Mouse (Mus musculus): ENCODE data around the gene Olfr9. TPM values are rescaled to one million over a fixed set of nuclear protein-coding genes. Genes with fewer than 3 reads are reported as not detected.

Olfr9 gene
- polyA plus RNA-seq, 1 experiment: not detected

DNA sequence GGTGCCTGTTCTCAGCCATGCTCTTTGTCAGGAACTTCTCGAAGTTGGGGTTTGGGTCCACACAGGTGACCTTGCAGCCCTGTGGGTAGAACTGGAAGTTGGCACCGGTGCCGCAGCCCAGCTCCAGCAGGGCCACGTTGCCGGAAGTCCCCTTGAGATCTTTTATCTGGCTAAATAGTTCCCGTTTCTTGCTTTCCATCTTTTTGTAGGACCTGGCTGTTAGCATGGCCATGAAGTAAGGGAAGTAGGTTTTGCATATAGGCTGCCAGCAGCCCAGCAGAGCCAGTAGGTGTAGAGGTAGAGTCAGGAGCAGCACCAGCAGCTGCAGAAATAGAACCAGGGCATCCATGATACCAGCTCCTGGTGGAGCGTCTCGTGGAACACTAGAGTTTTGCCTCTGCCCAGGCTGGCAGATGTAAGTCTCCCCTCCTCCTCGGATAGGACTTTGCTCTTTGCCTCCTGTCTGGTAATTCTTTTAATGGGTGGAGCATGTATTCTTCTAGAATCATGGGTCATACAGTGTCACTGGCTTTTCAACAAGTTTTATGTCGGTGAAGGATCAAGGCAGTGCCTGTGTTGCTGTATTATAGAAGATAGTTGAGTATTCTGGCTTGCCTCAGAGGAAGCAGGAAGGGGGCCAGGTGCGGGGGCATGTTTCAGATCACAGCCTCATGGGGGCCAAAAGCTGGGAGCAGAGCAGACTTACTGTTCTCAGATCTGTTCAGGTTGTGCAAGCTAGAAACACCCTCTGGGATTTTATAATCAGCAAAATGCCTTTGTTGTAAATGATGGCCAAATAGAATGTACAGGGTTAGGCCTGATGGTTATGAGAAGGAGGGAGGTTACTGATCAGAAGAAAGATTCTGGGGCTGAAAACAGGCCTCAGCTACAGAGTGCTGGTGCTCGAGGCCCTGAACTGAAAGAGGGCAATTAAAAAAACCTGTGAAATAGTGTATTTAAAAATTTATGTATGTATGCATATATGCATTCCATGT is 28.3 kb upstream of the Olfr9 start, which contains the start of gene Mettl7b:
Gene Mettl7b, minus strand, starts transcription at position 399 of the 995 bp plus-strand sequence.
- no peaks in the 10 kb centered on the region; the same call in 1 of the 2 replicates for H3K4me1 ChIP-seq (ENCODE audit: control insufficient read depth, insufficient read depth, low read length)
- no peak for TF ChIP-seq CTCF (IDR thresholded peaks at IDR 0.05; ENCODE audit: borderline replicate concordance, insufficient read depth, low read depth, low read length)
- TF ChIP-seq POLR2A (IDR thresholded peaks at IDR 0.05; ENCODE audit: borderline replicate concordance, insufficient read depth, low read length): no peak
- H3K4me3 ChIP-seq (replicated peaks; ENCODE audit: insufficient read depth, low read depth, low read length): no peak within 1 kb of the TSS
- H3K27me3 ChIP-seq (ENCODE audit: control insufficient read depth, insufficient read depth, low read length): no peaks in the 10 kb centered on the region
- WGBS: 79% methylated on average over 12 of the region's 12 CpGs
- no peak within 1 kb of the TSS for H3K27ac ChIP-seq (ENCODE audit: insufficient read depth, low read length)
- no peak for DNase-seq

DNA sequence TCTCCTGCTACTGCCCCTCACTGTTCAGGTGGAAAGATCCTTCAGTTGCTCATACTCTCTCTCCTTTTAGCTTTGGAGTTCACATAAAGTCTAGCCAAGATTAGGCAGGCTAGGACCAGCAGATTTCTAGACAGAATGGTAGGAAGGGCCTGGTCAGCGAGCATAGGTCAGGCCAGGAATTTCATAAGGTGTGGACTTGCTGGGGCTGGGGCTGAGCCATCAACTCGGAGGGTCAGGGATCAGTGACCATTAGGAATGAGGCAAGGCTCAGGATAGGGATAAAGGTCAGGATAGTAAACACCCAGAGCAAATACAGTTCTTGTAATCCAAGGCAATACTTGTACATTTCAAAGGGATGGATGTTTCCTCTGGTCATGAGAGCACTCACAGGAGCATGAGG is 24.3 kb upstream of the Olfr9 start:
- Histone ChIP-seq H3K27ac (ENCODE audit: insufficient read depth, low read length) (no peak overlapping the region), H3K4me1 (ENCODE audit: control insufficient read depth, insufficient read depth, low read length) (no peaks in the 10 kb centered on the region), H3K4me3 (replicated peaks; ENCODE audit: insufficient read depth, low read depth, low read length) (no peak overlapping the region), H3K27me3 (ENCODE audit: control insufficient read depth, insufficient read depth, low read length) (no peaks in the 10 kb centered on the region; the same call in 1 of the 2 replicates)
- TF ChIP-seq POLR2A (IDR thresholded peaks at IDR 0.05; ENCODE audit: borderline replicate concordance, insufficient read depth, low read length): no peak
- no peak for TF ChIP-seq CTCF (IDR thresholded peaks at IDR 0.05; ENCODE audit: borderline replicate concordance, insufficient read depth, low read depth, low read length)
- 79% methylated on average over 2 of the region's 2 CpGs for WGBS
- no peak for DNase-seq

DNA sequence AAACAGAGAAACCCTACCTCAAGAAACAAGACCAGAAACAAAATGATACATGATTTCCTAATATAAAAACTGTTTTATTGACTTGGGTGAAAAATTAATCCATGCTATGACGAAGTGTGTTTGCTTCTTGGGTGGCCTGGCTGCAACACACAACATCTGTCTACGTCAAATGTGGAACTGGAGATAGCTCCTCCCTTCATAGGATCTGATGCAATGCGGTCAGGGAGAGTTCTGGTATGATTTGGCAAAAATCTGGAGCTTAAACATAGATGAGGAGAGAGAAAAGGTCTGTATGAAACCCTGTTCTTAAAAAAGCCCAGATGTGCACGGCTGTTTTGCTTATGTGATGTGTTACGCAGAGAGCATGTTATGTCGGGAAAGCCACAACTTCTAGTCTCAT is 23.4 kb upstream of the Olfr9 start:
- 81% methylated on average over 6 of the region's 6 CpGs for WGBS
- H3K4me3 ChIP-seq (replicated peaks; ENCODE audit: insufficient read depth, low read depth, low read length): no peak overlapping the region
- DNase-seq: no peak
- H3K27ac ChIP-seq (ENCODE audit: insufficient read depth, low read length): no peak overlapping the region
- no peaks in the 10 kb centered on the region for H3K4me1 ChIP-seq (ENCODE audit: control insufficient read depth, insufficient read depth, low read length)
- TF ChIP-seq CTCF (IDR thresholded peaks at IDR 0.05; ENCODE audit: borderline replicate concordance, insufficient read depth, low read depth, low read length): no peak
- no peak for TF ChIP-seq POLR2A (IDR thresholded peaks at IDR 0.05; ENCODE audit: borderline replicate concordance, insufficient read depth, low read length)
- no peaks in the 10 kb centered on the region; the same call in 1 of the 2 replicates for H3K27me3 ChIP-seq (ENCODE audit: control insufficient read depth, insufficient read depth, low read length)

DNA sequence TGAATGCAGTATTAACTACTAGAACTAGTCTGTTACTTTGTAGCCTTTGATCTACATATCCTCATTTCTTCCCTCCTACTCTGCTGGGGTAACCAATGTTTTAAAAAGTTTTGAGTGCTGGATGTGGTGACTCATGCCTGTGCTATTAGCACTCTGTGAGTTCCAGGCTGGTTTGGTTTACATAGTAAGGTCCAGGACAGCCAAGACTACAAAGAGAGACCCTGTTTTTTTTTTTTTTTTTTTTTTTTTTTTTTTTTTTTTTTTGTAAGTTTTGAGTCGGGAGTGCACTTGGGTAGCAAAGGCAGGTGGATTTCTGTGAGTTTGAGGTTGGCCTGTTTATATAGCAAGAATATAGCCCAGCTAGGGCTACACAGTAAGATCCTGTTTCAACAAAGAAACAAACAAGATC is 20.9 kb upstream of the Olfr9 start:
- Histone ChIP-seq H3K27ac (ENCODE audit: insufficient read depth, low read length) (no peak overlapping the region), H3K4me3 (replicated peaks; ENCODE audit: insufficient read depth, low read depth, low read length) (no peak overlapping the region), H3K27me3 (ENCODE audit: control insufficient read depth, insufficient read depth, low read length) (no peaks in the 10 kb centered on the region; the same call in 1 of the 2 replicates), H3K4me1 (ENCODE audit: control insufficient read depth, insufficient read depth, low read length) (no peaks in the 10 kb centered on the region)
- no peak for DNase-seq
- TF ChIP-seq CTCF (IDR thresholded peaks at IDR 0.05; ENCODE audit: borderline replicate concordance, insufficient read depth, low read depth, low read length) (no peak), POLR2A (IDR thresholded peaks at IDR 0.05; ENCODE audit: borderline replicate concordance, insufficient read depth, low read length) (no peak)
- 31% methylated on average over 1 of the region's 1 CpGs for WGBS

DNA sequence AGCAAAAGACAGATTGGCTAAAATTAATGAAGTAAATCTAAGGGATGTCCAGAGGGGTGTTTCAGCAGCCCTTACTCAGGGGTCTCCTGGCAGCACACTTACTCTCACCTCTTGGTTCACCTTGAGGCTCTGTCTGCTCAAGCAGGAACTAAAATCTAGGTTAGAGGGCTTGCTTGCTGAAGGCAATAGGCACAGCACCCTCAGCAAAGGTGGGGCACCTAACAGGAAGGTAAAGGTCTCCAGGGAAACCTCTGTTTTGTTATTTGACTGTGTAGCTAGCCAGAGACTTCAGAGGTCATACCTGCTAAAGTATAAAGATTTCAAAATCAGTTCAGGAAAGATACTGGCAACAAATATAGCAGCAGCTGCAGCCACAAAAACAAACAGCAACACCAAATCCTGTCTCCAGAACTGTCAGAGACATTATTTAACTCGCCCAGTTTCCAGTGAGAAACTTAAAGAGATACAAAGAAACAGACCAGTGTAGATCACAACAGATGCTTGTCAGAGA is 18.4 kb upstream of the Olfr9 start:
- WGBS: 31% methylated on average over 1 of the region's 1 CpGs
- no peaks in the 10 kb centered on the region; the same call in 1 of the 2 replicates for H3K27me3 ChIP-seq (ENCODE audit: control insufficient read depth, insufficient read depth, low read length)
- no peak for DNase-seq
- no peaks in the 10 kb centered on the region for H3K4me1 ChIP-seq (ENCODE audit: control insufficient read depth, insufficient read depth, low read length)
- no peak overlapping the region for H3K4me3 ChIP-seq (replicated peaks; ENCODE audit: insufficient read depth, low read depth, low read length)
- H3K27ac ChIP-seq (ENCODE audit: insufficient read depth, low read length): no peak overlapping the region
- TF ChIP-seq POLR2A (IDR thresholded peaks at IDR 0.05; ENCODE audit: borderline replicate concordance, insufficient read depth, low read length): no peak
- TF ChIP-seq CTCF (IDR thresholded peaks at IDR 0.05; ENCODE audit: borderline replicate concordance, insufficient read depth, low read depth, low read length): no peak

DNA sequence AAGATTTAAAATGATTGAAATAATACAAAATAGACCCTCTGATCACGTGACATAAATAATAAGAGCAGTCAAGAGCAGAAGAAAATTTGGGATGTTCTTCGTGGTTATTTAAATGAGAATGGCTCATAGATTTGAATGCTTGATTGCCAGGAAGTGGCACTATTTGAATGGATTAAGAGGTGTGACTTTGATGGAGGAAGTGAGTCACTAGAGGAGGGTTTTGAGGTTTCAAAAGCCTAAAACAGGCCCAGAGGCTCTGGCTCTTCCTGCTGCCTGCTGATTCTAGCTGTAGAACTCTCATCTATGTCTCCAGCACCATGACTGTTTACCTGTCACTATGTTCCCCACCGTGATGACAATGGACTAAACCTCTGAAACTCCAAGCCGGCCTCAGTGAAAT is 16.4 kb upstream of the Olfr9 start:
- no peak for DNase-seq
- 76% methylated on average over 4 of the region's 4 CpGs for WGBS
- Histone ChIP-seq H3K27ac (ENCODE audit: insufficient read depth, low read length) (no peak overlapping the region), H3K27me3 (ENCODE audit: control insufficient read depth, insufficient read depth, low read length) (no peaks in the 10 kb centered on the region; the same call in 1 of the 2 replicates), H3K4me1 (ENCODE audit: control insufficient read depth, insufficient read depth, low read length) (no peaks in the 10 kb centered on the region), H3K4me3 (replicated peaks; ENCODE audit: insufficient read depth, low read depth, low read length) (no peak overlapping the region)
- TF ChIP-seq POLR2A (IDR thresholded peaks at IDR 0.05; ENCODE audit: borderline replicate concordance, insufficient read depth, low read length): no peak
- TF ChIP-seq CTCF (IDR thresholded peaks at IDR 0.05; ENCODE audit: borderline replicate concordance, insufficient read depth, low read depth, low read length): no peak

DNA sequence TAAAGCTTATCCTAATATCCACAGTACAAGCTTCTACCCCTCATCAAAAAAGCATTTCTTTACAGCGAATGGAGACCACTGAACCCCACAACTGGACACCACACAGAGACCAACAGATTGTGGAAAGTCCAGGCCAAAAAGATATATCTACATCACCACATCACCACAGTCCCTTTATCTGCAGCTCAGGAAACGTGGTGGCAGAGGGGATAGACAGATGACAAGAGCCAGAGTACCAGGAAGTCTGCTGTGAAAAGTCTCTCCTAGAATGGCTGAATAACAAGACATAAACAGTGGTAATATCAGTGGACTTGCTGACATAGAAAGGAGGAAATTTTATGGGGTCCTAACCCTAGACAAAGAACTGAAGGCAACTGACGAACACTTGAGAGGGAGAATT is 12.8 kb upstream of the Olfr9 start:
- Histone ChIP-seq H3K4me1 (ENCODE audit: control insufficient read depth, insufficient read depth, low read length) (no peaks in the 10 kb centered on the region), H3K27me3 (ENCODE audit: control insufficient read depth, insufficient read depth, low read length) (no peaks in the 10 kb centered on the region), H3K27ac (ENCODE audit: insufficient read depth, low read length) (no peak overlapping the region), H3K4me3 (replicated peaks; ENCODE audit: insufficient read depth, low read depth, low read length) (no peak overlapping the region)
- WGBS: 85% methylated on average over 3 of the region's 3 CpGs
- no peak for TF ChIP-seq CTCF (IDR thresholded peaks at IDR 0.05; ENCODE audit: borderline replicate concordance, insufficient read depth, low read depth, low read length)
- DNase-seq: no peak

Data from cerebellum, adult 2 months (tissue).